Mouse (Mus musculus) midbrain, embryonic 16.5 days (tissue): ENCODE measurements at regions not wholly inside any gene's neighbourhood (a gene's known extent, or its start where the extent isn't known, plus 50 kb on each side); places are given as distances from the start of the nearest gene placed in this dataset.
A peak's percentile ranks its signal among the peaks of the same experiment; 100 is the strongest.

Experiments used
- ATAC-seq: fragments of 200-750 bp; cut with Nextera tagmentation; 2 replicates; pipeline ENCODE4 v1.8.0; 2017; ENCODE audit warnings: moderate TSS enrichment
- H3K27ac ChIP-seq: fragments of 300-500 bp; sonication (generic); 2 replicates; pipeline ENCODE4 v1.5.1; 2014; ENCODE audit warnings: mild to moderate bottlenecking, low read length, mixed read lengths
- H3K27me3 ChIP-seq: fragments of 300-500 bp; sonication (generic); 2 replicates; pipeline ENCODE4 v1.6.1; 2014; ENCODE audit warnings: low read depth, low read length, mixed read lengths; ENCODE audit not compliant: control insufficient read depth, insufficient read depth
- H3K36me3 ChIP-seq: fragments of 300-500 bp; sonication (generic); 2 replicates; pipeline ENCODE4 v1.6.1; 2014; ENCODE audit warnings: mild to moderate bottlenecking, low read length, moderate library complexity, mixed read lengths; ENCODE audit not compliant: control insufficient read depth, insufficient read depth
- H3K4me1 ChIP-seq: fragments of 300-500 bp; sonication (generic); 2 replicates; pipeline ENCODE4 v1.6.1; 2014; ENCODE audit warnings: mild to moderate bottlenecking, low read length, mixed read lengths; ENCODE audit not compliant: control insufficient read depth, insufficient read depth
- H3K4me2 ChIP-seq: fragments of 300-500 bp; sonication (generic); 2 replicates; pipeline ENCODE4 v1.6.1; 2014; ENCODE audit warnings: mild to moderate bottlenecking, low read length, mixed read lengths
- H3K4me3 ChIP-seq: fragments of 300-500 bp; sonication (generic); 2 replicates; pipeline ENCODE4 v1.5.1; 2014; ENCODE audit warnings: low read depth, mild to moderate bottlenecking, low read length, moderate library complexity, mixed read lengths
- H3K9ac ChIP-seq: fragments of 300-500 bp; sonication (generic); 2 replicates; pipeline ENCODE4 v1.6.1; 2014; ENCODE audit warnings: low read depth, low read length, mixed read lengths
- H3K9me3 ChIP-seq: fragments of 300-500 bp; sonication (generic); replicated peaks from 2 replicates; pipeline ENCODE4 v1.6.1; 2014; ENCODE audit warnings: mild to moderate bottlenecking, low read length, mixed read lengths; ENCODE audit not compliant: control insufficient read depth, poor library complexity, severe bottlenecking
- WGBS: fragments of 180-500 bp; shearing (Covaris S2); extraction: QIAGEN DNeasy Blood & Tissue Kit; methylation state at CpG from one replicate; pipeline ENCODE4 v1.1.7; 2014; 5-methylcytosine and 5-hydroxymethylcytosine counted together

DNA sequence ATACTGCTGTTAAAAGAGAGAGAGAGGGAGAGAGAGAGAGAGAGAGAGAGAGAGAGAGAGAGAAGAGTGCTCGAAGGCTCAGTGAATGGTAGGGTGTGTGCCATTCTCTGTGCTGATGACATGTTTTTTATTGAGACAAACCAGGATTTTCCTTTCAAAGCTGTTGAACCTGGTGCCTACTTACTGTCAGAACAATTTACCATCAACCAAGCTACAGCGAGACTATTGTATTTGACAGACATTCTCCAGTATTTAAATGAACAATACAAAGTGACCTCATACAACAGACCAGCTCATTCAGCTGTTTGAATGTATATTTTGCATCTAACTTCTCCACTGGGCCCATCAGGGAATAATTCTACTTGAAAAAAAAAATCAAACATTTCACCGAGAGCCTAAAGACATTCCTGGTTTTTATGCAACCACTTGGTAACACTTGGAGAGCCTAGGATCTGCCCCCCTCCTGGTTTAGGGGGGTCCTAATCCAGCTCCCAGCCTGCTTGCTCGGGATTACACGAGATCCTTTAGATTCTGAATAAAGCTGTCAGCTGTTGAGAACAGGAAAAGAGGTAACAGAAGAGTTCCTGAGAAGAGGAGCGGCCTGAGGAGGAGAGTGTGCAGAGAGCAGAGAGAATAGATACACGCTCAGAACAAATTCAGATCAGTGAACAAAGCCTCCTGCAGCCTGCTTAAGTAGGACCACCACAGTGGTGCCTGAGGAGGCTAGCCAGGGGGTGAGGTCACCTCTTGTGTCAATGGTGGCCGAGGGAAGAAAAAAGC lies 117.3 kb downstream of the Anapc10 start:
- Histone ChIP-seq H3K27me3 (peaks cover 13% of the 10 kb centered on the region), H3K9me3 (no peaks in the 10 kb centered on the region), H3K4me2 (peak overlapping the region; percentile 44), H3K27ac (no peak overlapping the region), H3K4me1 (peaks cover 6% of the 10 kb centered on the region), H3K36me3 (no peaks in the 10 kb centered on the region), H3K9ac (0 out of 2 replicates have a peak overlapping the region, but pooled peaks have one; percentile 10), H3K4me3 (peak overlapping the region; percentile 10; the same call in 1 of the 2 replicates)
- WGBS = 13% methylated on average over 8 of the region's 8 CpGs
- peak; percentile 73; the same call in 1 of the 2 replicates for ATAC-seq

DNA sequence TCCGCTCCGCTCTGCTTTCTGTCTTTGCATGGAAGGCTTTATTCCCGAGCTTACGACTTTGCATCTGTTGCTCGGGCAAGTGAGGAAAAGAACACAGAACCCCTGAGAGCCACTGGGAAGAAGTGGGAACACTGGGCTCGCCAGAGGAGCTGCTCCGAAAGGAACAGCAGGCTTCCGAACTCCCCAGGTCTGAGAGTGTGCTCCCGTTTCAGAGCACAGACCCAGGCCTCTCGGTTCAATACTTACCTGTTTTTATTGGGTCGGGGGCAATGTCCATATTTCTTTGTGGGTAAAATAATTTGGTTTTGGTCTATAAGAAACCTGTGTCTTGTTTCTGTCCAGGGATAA lies 117.9 kb downstream of the Anapc10 start:
- 11% methylated on average over 11 of the region's 11 CpGs for WGBS
- ATAC-seq = peak; percentile 48; the same call in 1 of the 2 replicates
- Histone ChIP-seq H3K36me3 (no peaks in the 10 kb centered on the region), H3K4me1 (peaks cover 6% of the 10 kb centered on the region), H3K9me3 (no peaks in the 10 kb centered on the region), H3K4me3 (peak overlapping the region; percentile 10; the same call in 1 of the 2 replicates), H3K4me2 (peak overlapping the region; percentile 44), H3K27me3 (peaks cover 13% of the 10 kb centered on the region), H3K27ac (no peak overlapping the region), H3K9ac (0 out of 2 replicates have a peak overlapping the region, but pooled peaks have one; percentile 10)

DNA sequence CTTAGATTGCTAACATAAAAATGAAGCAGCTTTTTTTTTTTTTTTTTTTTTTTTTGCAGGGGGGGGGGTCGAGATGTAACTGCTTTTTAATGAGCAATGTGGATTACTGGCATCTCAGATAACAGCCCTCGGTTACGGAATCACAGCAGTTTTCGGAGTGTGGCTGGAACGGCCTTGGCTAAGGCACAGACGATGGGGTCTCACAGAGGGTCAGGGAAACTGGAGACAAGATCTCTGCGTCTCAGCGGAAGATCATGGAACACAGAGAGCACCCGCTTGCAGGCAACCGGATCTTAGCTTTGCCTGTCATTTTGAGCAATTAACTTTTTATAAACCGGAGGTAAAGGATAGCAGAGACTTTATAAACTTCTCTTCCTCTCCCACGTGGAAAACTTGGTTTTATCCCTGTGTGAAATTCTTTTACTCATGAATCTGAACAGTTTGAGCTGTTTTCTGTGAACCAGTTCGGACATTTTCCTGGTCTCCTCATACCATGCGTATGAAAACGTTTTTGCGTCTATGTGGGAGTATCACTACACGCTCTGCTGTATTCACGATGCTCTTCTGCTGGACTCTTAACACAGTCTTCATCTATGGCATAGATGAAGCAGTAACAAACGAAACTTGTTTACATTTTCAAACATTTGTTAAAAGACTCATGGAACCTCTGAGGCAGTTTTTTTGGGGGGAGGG lies 118.5 kb downstream of the Anapc10 start:
- 48% methylated on average over 19 of the region's 19 CpGs for WGBS
- peaks cover 6% of the 10 kb centered on the region for H3K4me1 ChIP-seq
- peaks cover 13% of the 10 kb centered on the region for H3K27me3 ChIP-seq
- H3K9ac ChIP-seq = no peak overlapping the region
- no peak overlapping the region for H3K4me2 ChIP-seq
- H3K27ac ChIP-seq = no peak overlapping the region
- H3K9me3 ChIP-seq = no peaks in the 10 kb centered on the region
- ATAC-seq = 0 out of 2 replicates have a peak, but pooled peaks have one; percentile 25
- H3K4me3 ChIP-seq = no peak overlapping the region
- H3K36me3 ChIP-seq = no peaks in the 10 kb centered on the region

DNA sequence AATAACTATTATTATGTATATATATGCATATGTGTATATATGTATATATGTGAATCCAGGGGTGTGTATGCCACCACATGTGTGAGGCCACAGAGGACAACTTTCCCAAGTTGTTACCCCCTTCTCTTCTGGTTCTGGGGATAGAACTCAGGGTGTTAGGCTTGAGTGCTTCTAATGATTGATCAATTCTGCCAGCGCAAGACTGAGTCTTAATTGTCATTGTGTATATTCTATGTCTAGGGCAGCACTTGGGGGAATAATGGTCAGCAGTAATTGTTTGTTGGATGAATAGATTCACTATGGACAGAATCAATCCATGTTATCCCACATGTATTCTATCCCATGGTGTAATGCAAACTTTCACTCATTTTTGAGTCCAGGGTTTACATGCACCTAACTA lies 127.3 kb downstream of the Anapc10 start:
- no peaks in the 10 kb centered on the region for H3K4me1 ChIP-seq
- H3K27me3 ChIP-seq = no peaks in the 10 kb centered on the region
- ATAC-seq = no peak
- H3K36me3 ChIP-seq = no peaks in the 10 kb centered on the region
- no peaks in the 10 kb centered on the region for H3K9me3 ChIP-seq
- no peak overlapping the region for H3K27ac ChIP-seq
- no peak overlapping the region for H3K9ac ChIP-seq
- 79% methylated on average over 1 of the region's 1 CpGs for WGBS
- H3K4me2 ChIP-seq = no peak overlapping the region
- no peak overlapping the region for H3K4me3 ChIP-seq

- H3K4me1 ChIP-seq = no peaks in the 10 kb centered on the region
- no peak overlapping the region for H3K27ac ChIP-seq
- no peaks in the 10 kb centered on the region for H3K27me3 ChIP-seq
- ATAC-seq = no peak
- 68% methylated on average over 7 of the region's 7 CpGs for WGBS
- H3K9me3 ChIP-seq = no peaks in the 10 kb centered on the region
- H3K9ac ChIP-seq = no peak overlapping the region
- H3K36me3 ChIP-seq = no peaks in the 10 kb centered on the region
- no peak overlapping the region for H3K4me2 ChIP-seq
- H3K4me3 ChIP-seq = no peak overlapping the region
Observed at GRCm38 (mm10) chr8:79849982-79850514, 138.4 kb downstream of the Anapc10 start.

DNA sequence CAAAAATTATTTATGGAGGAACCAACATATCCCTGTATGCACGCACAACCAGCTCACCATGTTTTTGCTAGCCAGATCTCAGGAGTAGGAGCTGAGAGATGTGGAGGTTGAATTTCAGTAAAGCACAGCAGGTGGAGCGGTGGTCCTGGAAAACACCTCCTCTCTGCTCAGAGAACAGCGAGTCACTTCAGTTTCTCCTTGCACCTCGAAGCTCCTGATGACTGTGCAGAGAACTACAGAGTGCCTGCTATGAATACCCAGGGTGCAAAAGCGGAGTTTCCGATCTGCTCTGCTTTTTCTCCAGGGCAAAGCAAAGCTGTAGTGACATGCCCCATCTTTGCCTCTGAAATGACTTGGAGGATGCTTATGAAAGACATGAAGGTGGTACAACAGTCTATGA lies 138.9 kb downstream of the Anapc10 start:
- Histone ChIP-seq H3K27ac (no peak overlapping the region), H3K4me2 (no peak overlapping the region), H3K4me1 (no peaks in the 10 kb centered on the region), H3K4me3 (no peak overlapping the region), H3K9me3 (no peaks in the 10 kb centered on the region), H3K27me3 (no peaks in the 10 kb centered on the region), H3K9ac (no peak overlapping the region), H3K36me3 (no peaks in the 10 kb centered on the region)
- ATAC-seq = no peak
- 76% methylated on average over 6 of the region's 6 CpGs for WGBS

GRCm38 (mm10) chr8:79872416-79873077 lies 160.9 kb downstream of the Anapc10 start:
- no peak overlapping the region for H3K4me3 ChIP-seq
- no peak overlapping the region for H3K9ac ChIP-seq
- H3K9me3 ChIP-seq = no peaks in the 10 kb centered on the region
- H3K4me1 ChIP-seq = no peaks in the 10 kb centered on the region
- 0 out of 2 replicates have a peak, but pooled peaks have one; percentile 48 for ATAC-seq
- H3K4me2 ChIP-seq = no peak overlapping the region
- no peaks in the 10 kb centered on the region for H3K27me3 ChIP-seq
- no peak overlapping the region for H3K27ac ChIP-seq
- WGBS = 61% methylated on average over 7 of the region's 7 CpGs
- no peaks in the 10 kb centered on the region for H3K36me3 ChIP-seq

GRCm38 (mm10) chr8:79907971-79908370 lies 149.8 kb downstream of the Hhip start:
- H3K9me3 ChIP-seq = no peaks in the 10 kb centered on the region
- H3K27ac ChIP-seq = no peak overlapping the region
- no peak overlapping the region for H3K9ac ChIP-seq
- no peaks in the 10 kb centered on the region for H3K27me3 ChIP-seq
- WGBS = 59% methylated on average over 6 of the region's 6 CpGs
- no peak overlapping the region for H3K4me3 ChIP-seq
- ATAC-seq = no peak
- H3K4me1 ChIP-seq = no peaks in the 10 kb centered on the region
- no peaks in the 10 kb centered on the region for H3K36me3 ChIP-seq
- no peak overlapping the region for H3K4me2 ChIP-seq
